Mouse (Mus musculus) ES-E14 (cell line): ENCODE data around the gene Ahsg. TPM values are rescaled to one million over a fixed set of nuclear protein-coding genes. Genes with fewer than 3 reads are reported as not detected.
"Not testable (repeated sequence)": the region's sequence is repeated elsewhere in the genome, so short reads cannot be mapped to it uniquely, and the experiment has no call there.

Experiments used
- DNase-seq: peaks from one replicate; pipeline ENCODE4 v3.0.0-alpha.2; 2013; ENCODE audit warnings: low read depth, low spot score
- H3K27ac ChIP-seq: 2 replicates; pipeline ENCODE4 v1.5.1; 2012; ENCODE audit warnings: low read depth, mild to moderate bottlenecking, low read length, moderate library complexity, mixed read lengths; ENCODE audit not compliant: poor library complexity, insufficient read depth, severe bottlenecking
- H3K36me3 ChIP-seq: 2 replicates; pipeline ENCODE4 v1.6.1; 2012; ENCODE audit warnings: mild to moderate bottlenecking, low read length, moderate library complexity, mixed read lengths; ENCODE audit not compliant: control insufficient read depth, poor library complexity, insufficient read depth, severe bottlenecking
- H3K4me1 ChIP-seq, 2 experiments: fragments of 150-350 bp in 1 of 2; sonication (generic) in 1 of 2; 2 replicates each; pipeline ENCODE4 v1.6.1; 2012; ENCODE audit warnings: low read length in 2 of 2, mild to moderate bottlenecking in 1 of 2, mixed read lengths in 1 of 2; ENCODE audit not compliant: control insufficient read depth in 2 of 2, insufficient read depth in 2 of 2, poor library complexity in 1 of 2
- H3K4me3 ChIP-seq, 2 experiments: fragments of 150-350 bp in 1 of 2; sonication (generic) in 1 of 2; 2 replicates each; pipeline ENCODE4 v1.5.1; 2012; ENCODE audit warnings: low read length in 2 of 2, low read depth in 1 of 2, mild to moderate bottlenecking in 1 of 2, mixed read lengths in 1 of 2; ENCODE audit not compliant: insufficient read depth in 1 of 2, poor library complexity in 1 of 2, severe bottlenecking in 1 of 2
- H3K9ac ChIP-seq: 2 replicates; pipeline ENCODE4 v1.6.1; 2012; ENCODE audit warnings: low read depth, mild to moderate bottlenecking, low read length, mixed read lengths; ENCODE audit not compliant: poor library complexity, insufficient read depth, severe bottlenecking
- H3K9me3 ChIP-seq: fragments of 150-350 bp; sonication (generic); 2 replicates; pipeline ENCODE4 v1.6.1; 2012; ENCODE audit warnings: low read depth, mild to moderate bottlenecking, low read length; ENCODE audit not compliant: control insufficient read depth, insufficient read depth
- CHD2 ChIP-seq: IDR thresholded peaks from 2 replicates; pipeline ENCODE4 v1.6.1; 2014; ENCODE audit warnings: mild to moderate bottlenecking, low read depth, low read length, inconsistent platforms
- HCFC1 ChIP-seq: IDR thresholded peaks from 2 replicates; pipeline ENCODE4 v1.6.1; 2012; ENCODE audit warnings: low read length, inconsistent platforms, borderline replicate concordance; ENCODE audit not compliant: insufficient read depth
- MAFK ChIP-seq: IDR thresholded peaks from 2 replicates; pipeline ENCODE4 v1.6.1; 2014; ENCODE audit warnings: mild to moderate bottlenecking, low read depth, low read length, inconsistent platforms; ENCODE audit not compliant: insufficient read depth
- ZC3H11A ChIP-seq: IDR thresholded peaks from 2 replicates; pipeline ENCODE4 v1.6.1; 2012; ENCODE audit warnings: low read depth, mild to moderate bottlenecking, inconsistent platforms, low read length, borderline replicate concordance
- ZNF384 ChIP-seq: IDR thresholded peaks from 2 replicates; pipeline ENCODE4 v1.6.1; 2012; ENCODE audit warnings: low read depth, low read length, inconsistent platforms
- in situ Hi-C, 2 experiments: fragments of 600-800 bp; cut with MboI; formaldehyde crosslinking; loops; one replicate each; pipeline ENCODE4 v1.15.1; 2025; ENCODE audit warnings: low sequenced_read_pairs in 2 of 2, inconsistent platforms in 1 of 2; ENCODE audit not compliant: unreplicated experiment in 2 of 2
- total RNA-seq: library from RNA; depleted of rRNA; stranded (reverse); fragments of 300-350 nt; gene quantifications from 2 replicates; pipeline ENCODE4 v1.2.3, GENCODE M21; 2012; rRNA removed

Gene Ahsg
- total RNA-seq, 1 experiment = 1.8 TPM

GRCm38 (mm10) chr16:22938541-22938940 lies 47.5 kb downstream of the Ahsg start:
- no peak overlapping the region for H3K4me3 ChIP-seq
- no peak for DNase-seq
- no peak overlapping the region for H3K27ac ChIP-seq
- H3K4me1 ChIP-seq = no peaks in the 10 kb centered on the region
- no peak overlapping the region for H3K9ac ChIP-seq
- no peak for TF ChIP-seq CHD2
- TF ChIP-seq HCFC1 = no peak
- no peak for TF ChIP-seq ZNF384
- TF ChIP-seq MAFK = no peak
- no peak for TF ChIP-seq ZC3H11A
- H3K9me3 ChIP-seq = no peaks in the 10 kb centered on the region
- in situ Hi-C loops = no loop called here
- H3K36me3 ChIP-seq = no peaks in the 10 kb centered on the region

DNA sequence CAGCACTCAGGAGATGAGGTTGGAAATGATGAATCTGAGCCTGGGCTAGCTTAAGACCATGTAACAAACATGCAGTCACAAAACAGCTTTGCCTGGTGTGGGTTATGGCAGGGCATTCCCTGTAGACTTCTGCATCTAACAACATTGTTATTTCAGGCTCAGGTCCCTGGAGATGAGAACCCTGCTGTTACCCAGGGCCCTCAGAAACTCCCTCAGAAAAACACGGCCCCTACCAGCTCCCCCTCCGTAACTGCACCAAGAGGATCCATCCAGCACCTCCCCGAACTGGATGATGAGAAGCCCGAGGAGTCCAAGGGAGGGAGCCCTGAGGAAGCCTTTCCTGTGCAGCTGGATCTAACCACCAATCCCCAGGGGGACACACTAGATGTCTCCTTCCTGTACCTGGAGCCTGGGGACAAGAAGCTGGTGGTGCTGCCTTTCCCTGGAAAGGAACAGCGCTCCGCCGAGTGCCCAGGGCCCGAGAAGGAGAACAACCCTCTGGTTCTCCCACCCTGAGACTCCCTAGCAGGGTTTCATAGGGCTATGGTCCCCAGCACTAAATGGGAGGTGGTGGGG lies 48.1 kb downstream of the Ahsg start:
- in situ Hi-C loops = no loop called here
- no peaks in the 10 kb centered on the region for H3K36me3 ChIP-seq
- H3K4me3 ChIP-seq = no peak overlapping the region
- TF ChIP-seq CHD2 = no peak
- no peak for TF ChIP-seq ZNF384
- TF ChIP-seq ZC3H11A = no peak
- no peak for DNase-seq
- no peak overlapping the region for H3K9ac ChIP-seq
- H3K4me1 ChIP-seq = no peaks in the 10 kb centered on the region
- H3K9me3 ChIP-seq = no peaks in the 10 kb centered on the region
- H3K27ac ChIP-seq = no peak overlapping the region

GRCm38 (mm10) chr16:22941825-22942476 lies 50.9 kb downstream of the Ahsg start:
- H3K27ac ChIP-seq = peak overlapping the region; percentile 87
- H3K9ac ChIP-seq, DNase-seq, in situ Hi-C loops, H3K4me1 ChIP-seq, H3K9me3 ChIP-seq, H3K4me3 ChIP-seq, H3K36me3 ChIP-seq: not testable (repeated sequence)

DNA sequence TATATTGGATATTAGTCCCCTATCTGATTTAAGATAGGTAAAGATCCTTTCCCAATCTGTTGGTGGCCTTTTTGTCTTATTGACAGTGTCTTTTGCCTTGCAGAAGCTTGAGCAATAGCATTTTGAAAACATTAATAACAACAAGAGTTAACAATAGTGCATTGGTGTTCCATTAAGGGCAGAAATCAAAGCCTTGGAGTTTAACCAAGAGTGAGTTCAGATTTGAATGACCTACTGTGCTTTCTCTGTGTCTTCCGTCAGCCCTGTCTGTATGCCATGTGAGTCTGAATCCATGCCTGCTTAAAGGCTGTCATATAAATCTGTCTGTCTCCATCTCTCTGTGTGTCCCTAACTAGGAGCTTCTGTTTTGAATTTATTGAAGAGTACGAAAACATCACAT lies 56.3 kb downstream of the Ahsg start:
- H3K36me3 ChIP-seq = no peaks in the 10 kb centered on the region
- no peaks in the 10 kb centered on the region for H3K4me1 ChIP-seq
- no peaks in the 10 kb centered on the region for H3K9me3 ChIP-seq
- no peak overlapping the region for H3K27ac ChIP-seq
- DNase-seq = no peak
- no peak overlapping the region for H3K4me3 ChIP-seq
- in situ Hi-C loops = no loop called here
- no peak for TF ChIP-seq CHD2
- no peak for TF ChIP-seq MAFK
- no peak for TF ChIP-seq ZNF384
- TF ChIP-seq HCFC1 = no peak
- TF ChIP-seq ZC3H11A = no peak
- H3K9ac ChIP-seq = no peak overlapping the region

Other genes starting within 250 kb of the Ahsg start
- gene Dgkg, start 234.1 kb upstream of the Ahsg start, total RNA-seq = 0.22 and 0.26 TPM in 2 replicates
- not detected in 2 replicates for gene Crygs, start 79.7 kb upstream of the Ahsg start, total RNA-seq
- 17.5 and 20.0 TPM in 2 replicates for gene Tbccd1, start 33.6 kb upstream of the Ahsg start, total RNA-seq
- gene Dnajb11, start 33.4 kb upstream of the Ahsg start, total RNA-seq = 140 and 155 TPM in 2 replicates
- 3.7 and 4.7 TPM in 2 replicates for gene Fetub, start 27.1 kb downstream of the Ahsg start, total RNA-seq
- not detected in 2 replicates for gene Hrg, start 59.8 kb downstream of the Ahsg start, total RNA-seq
- gene Kng2, start 138.2 kb downstream of the Ahsg start, total RNA-seq = 0.22 TPM in 1 of 2 replicates, not detected in the other
- gene Kng1, start 166.6 kb downstream of the Ahsg start, total RNA-seq = 0.32 and 0.49 TPM in 2 replicates
- gene Eif4a2, start 216.2 kb downstream of the Ahsg start, total RNA-seq = 983 and 1,290 TPM in 2 replicates
- 51.1 and 71.7 TPM in 2 replicates for gene Rfc4, start 236.5 kb downstream of the Ahsg start, total RNA-seq